Mouse (Mus musculus) small intestine, adult 2 months (tissue): ENCODE measurements around the gene Lrrc9. TPM values are rescaled to one million over a fixed set of nuclear protein-coding genes. Genes with fewer than 3 reads are reported as not detected.

Experiments used
- H3K27ac ChIP-seq: fragments of 200-500 bp; 2 replicates; pipeline ENCODE4 v1.5.1; 2012; ENCODE audit warnings: low read depth, low read length, control low read depth, inconsistent platforms; ENCODE audit not compliant: insufficient read depth
- H3K27me3 ChIP-seq: fragments of 200-500 bp; 2 replicates; pipeline ENCODE4 v1.6.1; 2012; ENCODE audit warnings: mild to moderate bottlenecking, moderate library complexity, low read length, inconsistent platforms; ENCODE audit not compliant: control insufficient read depth, insufficient read depth
- H3K36me3 ChIP-seq: fragments of 200-500 bp; 2 replicates; pipeline ENCODE4 v1.6.1; 2012; ENCODE audit warnings: mild to moderate bottlenecking, low read length, control low read depth, inconsistent platforms; ENCODE audit not compliant: control insufficient read depth, insufficient read depth
- H3K4me1 ChIP-seq: fragments of 200-500 bp; 2 replicates; pipeline ENCODE4 v1.6.1; 2012; ENCODE audit warnings: low read length, inconsistent platforms, mixed read lengths; ENCODE audit not compliant: control insufficient read depth, insufficient read depth, insufficient read length
- H3K4me3 ChIP-seq: fragments of 200-500 bp; 2 replicates; pipeline ENCODE4 v1.5.1; 2012; ENCODE audit warnings: low read depth, mild to moderate bottlenecking, control low read depth, inconsistent platforms, low read length, moderate library complexity
- CTCF ChIP-seq: fragments of 200-500 bp; IDR thresholded peaks from 2 replicates; pipeline ENCODE4 v1.5.1; 2012; ENCODE audit warnings: low read depth, mild to moderate bottlenecking, control low read depth, inconsistent platforms, low read length, moderate library complexity, mixed read lengths; ENCODE audit not compliant: insufficient replicate concordance, insufficient read length; ENCODE audit errors: extremely low read depth
- POLR2A ChIP-seq: fragments of 200-500 bp; IDR thresholded peaks from 2 replicates; pipeline ENCODE4 v1.6.1; 2012; ENCODE audit warnings: low read depth, mild to moderate bottlenecking, control low read depth, inconsistent platforms, low read length, moderate library complexity
- WGBS: fragments of 180-500 bp; shearing (Covaris S2); methylation state at CpG from one replicate; pipeline ENCODE4 v1.1.7; 2018; 5-methylcytosine and 5-hydroxymethylcytosine counted together
- polyA plus RNA-seq: library from polyadenylated mRNA; depleted of rRNA; stranded (reverse); fragments of >200 nt; gene quantifications from 2 replicates; pipeline ENCODE4 v1.2.3, GENCODE M21; 2012

Gene Lrrc9
- polyA plus RNA-seq, 1 experiment, result 0.09 TPM

DNA sequence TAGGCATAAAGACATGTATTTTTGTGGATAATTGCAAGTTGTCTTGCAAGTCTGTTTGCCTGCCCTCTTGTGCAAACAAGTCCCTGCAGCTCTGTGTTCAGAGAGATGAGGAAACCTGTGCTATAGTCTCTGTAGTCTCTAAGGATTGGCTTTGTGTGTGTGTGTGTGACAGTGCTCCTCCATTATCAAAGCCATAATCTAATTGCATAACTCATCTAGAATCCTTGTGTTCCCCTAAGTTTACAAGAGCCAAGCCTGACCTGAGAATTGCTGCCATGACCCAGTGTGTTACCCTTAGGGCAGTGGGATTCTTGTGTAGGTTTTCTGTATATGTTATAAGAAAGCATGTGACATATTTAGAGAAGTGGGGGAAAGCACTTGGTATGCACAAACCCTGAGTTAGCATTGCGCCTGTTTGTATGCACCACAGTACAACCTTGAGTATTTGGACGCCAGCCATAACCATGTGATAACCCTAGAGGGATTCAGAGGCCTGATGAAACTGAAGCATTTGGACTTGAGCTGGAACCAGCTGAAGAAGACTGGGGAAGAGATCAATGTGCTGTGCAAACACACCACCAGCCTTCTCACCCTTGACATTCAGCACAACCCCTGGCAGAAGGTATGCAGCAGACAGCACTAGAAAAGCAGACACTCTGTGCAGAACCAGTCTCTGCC is 35.2 kb downstream of the Lrrc9 start:
- Histone ChIP-seq H3K4me1 (no peaks in the 10 kb centered on the region), H3K27ac (no peak overlapping the region), H3K27me3 (no peaks in the 10 kb centered on the region; the same call in 1 of the 2 replicates), H3K36me3 (no peaks in the 10 kb centered on the region), H3K4me3 (no peak overlapping the region)
- no peak for TF ChIP-seq CTCF
- TF ChIP-seq POLR2A, result no peak
- WGBS, result 71% methylated on average over 2 of the region's 2 CpGs

DNA sequence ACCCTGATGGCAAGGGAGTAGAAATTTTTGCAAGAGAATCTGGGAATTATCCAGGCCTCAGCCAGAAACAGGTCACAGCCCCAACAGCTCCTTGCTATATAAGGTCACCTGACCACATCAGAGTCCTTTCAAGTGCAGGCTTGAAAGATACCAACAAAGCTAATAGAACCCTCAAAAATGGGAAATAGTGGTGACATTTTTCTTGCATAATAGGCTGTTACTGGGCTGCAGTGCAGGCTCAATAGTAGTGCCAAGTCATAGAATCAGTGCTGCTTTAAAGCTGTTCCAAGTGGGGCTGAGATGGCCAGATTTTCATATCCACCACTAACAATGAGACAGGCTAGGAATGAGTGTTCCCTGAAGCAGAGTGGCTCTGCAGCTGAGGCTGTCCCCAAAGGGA is 40.6 kb downstream of the Lrrc9 start:
- no peak for TF ChIP-seq CTCF
- Histone ChIP-seq H3K4me1 (no peaks in the 10 kb centered on the region), H3K27ac (no peak overlapping the region), H3K36me3 (no peaks in the 10 kb centered on the region), H3K27me3 (no peaks in the 10 kb centered on the region; the same call in 1 of the 2 replicates), H3K4me3 (no peak overlapping the region)

- no peaks in the 10 kb centered on the region for H3K4me1 ChIP-seq
- H3K36me3 ChIP-seq, result no peaks in the 10 kb centered on the region
- H3K27me3 ChIP-seq, result no peaks in the 10 kb centered on the region; the same call in 1 of the 2 replicates
- H3K27ac ChIP-seq, result no peak overlapping the region
- no peak for TF ChIP-seq CTCF
- TF ChIP-seq POLR2A, result no peak
- no peak overlapping the region for H3K4me3 ChIP-seq
These were observed 43.2 kb downstream of the Lrrc9 start for GRCm38 (mm10) chr12:72484872-72485271.

DNA sequence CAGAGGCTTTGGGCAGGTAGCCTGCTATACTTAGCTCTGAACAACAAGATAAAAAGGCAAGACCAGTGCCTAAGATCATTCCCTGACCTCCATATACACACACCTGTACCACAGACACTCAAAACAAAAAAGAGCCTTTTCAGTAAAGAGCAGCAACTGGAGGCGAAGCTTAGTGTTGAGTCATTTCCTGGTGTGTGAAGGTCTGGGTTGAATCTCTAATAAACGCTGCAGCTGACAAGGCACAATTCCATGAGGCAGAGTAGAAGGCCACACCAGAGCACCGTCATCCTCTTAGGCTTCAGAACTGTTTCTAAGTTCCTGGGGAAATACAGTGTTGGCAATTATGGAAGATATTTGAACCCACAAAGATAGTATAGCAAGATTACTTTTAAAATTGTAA is 45.8 kb downstream of the Lrrc9 start:
- H3K4me1 ChIP-seq, result no peaks in the 10 kb centered on the region
- no peaks in the 10 kb centered on the region for H3K36me3 ChIP-seq
- no peak for TF ChIP-seq CTCF
- WGBS, result 50% methylated on average over 3 of the region's 3 CpGs
- H3K4me3 ChIP-seq, result no peak overlapping the region
- no peaks in the 10 kb centered on the region for H3K27me3 ChIP-seq
- H3K27ac ChIP-seq, result no peak overlapping the region

GRCm38 (mm10) chr12:72489995-72490394 is 48.3 kb downstream of the Lrrc9 start:
- Histone ChIP-seq H3K36me3 (no peaks in the 10 kb centered on the region), H3K4me1 (no peaks in the 10 kb centered on the region), H3K27ac (no peak overlapping the region), H3K27me3 (no peaks in the 10 kb centered on the region), H3K4me3 (no peak overlapping the region)
- TF ChIP-seq CTCF (no peak), POLR2A (no peak)
- WGBS, result 73% methylated on average over 3 of the region's 3 CpGs

DNA sequence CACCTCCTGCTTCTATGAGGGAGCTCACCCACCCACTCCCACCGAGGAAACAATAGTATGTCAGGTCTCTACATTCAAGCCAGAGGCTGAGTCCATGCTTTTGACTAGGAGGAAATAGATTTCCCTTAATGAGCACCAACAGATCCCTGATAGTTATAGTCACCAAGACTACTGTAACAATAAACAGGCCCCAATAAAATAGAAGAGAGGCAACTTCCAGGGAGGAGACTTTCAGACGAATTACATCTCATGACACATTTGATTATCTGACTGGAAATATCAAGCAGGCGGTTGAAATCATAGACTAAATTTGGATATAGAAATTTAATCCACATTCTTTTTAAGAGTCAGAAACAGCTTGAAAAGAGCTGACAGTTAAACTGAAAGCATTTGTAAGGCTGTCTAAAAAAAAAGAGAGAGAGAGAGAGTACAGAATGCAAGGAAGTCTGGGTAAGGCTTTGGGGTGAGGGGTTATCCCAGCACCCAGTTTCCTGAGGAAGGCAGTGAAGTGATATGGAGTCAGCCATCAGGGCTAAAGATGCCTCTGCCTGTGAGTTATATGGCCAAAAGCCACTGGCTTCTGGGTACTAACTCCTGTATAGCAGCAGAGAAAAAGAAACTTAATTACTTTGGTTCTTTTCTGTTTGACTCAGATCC is 49.5 kb downstream of the Lrrc9 start:
- WGBS, result 47% methylated on average over 3 of the region's 3 CpGs
- no peaks in the 10 kb centered on the region for H3K4me1 ChIP-seq
- no peaks in the 10 kb centered on the region for H3K36me3 ChIP-seq
- no peaks in the 10 kb centered on the region for H3K27me3 ChIP-seq
- H3K4me3 ChIP-seq, result no peak overlapping the region
- H3K27ac ChIP-seq, result no peak overlapping the region
- no peak for TF ChIP-seq POLR2A
- no peak for TF ChIP-seq CTCF

DNA sequence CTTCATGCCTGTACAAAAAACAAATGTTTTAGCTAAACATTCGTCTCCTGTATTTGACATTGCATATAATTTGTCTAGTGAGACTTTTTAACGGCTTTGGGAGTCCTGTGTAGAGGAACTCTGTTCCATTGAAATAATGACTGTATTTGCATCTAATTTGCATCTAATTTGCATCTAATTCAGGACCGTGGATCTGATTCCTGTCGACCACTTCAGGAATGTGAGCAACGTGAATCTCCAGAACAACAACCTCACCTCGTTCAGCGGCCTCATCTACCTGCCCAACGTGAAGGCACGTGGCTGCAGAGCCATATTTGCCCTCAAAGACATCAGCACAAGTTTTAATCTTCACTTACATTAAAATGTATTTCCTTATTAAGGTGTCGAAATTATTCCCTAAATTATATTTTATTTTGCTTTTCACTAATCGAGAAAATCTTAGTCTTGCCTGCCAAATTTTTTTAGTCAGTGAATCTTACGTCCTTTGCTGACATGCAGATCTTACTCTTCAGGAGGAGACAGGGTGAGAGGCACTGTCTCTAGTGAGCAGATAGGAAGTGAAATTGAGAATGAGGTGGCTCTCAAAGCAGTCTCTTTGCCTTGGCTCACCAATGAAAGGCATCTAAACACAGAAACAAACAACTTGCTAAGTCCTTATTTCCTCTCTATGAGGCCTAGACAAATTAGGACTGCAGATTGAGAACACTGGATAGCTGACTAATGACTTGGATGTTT is 55.4 kb downstream of the Lrrc9 start:
- H3K27ac ChIP-seq, result no peak overlapping the region
- no peaks in the 10 kb centered on the region for H3K27me3 ChIP-seq
- H3K4me3 ChIP-seq, result no peak overlapping the region
- TF ChIP-seq CTCF (no peak), POLR2A (no peak)
- no peaks in the 10 kb centered on the region for H3K4me1 ChIP-seq
- no peaks in the 10 kb centered on the region for H3K36me3 ChIP-seq
- 76% methylated on average over 12 of the region's 12 CpGs for WGBS
